Mouse (Mus musculus) Patski (cell line): Measurements from ENCODE around the gene AI467606. TPM values are rescaled to one million over a fixed set of nuclear protein-coding genes. Genes with fewer than 3 reads are reported as not detected.

Source experiments
- ATAC-seq: fragments of 100-300 bp; one replicate; pipeline ENCODE4 v1.8.0; 2021
- CTCF ChIA-PET: fragments of 350-600 bp; sonication (Branson Sonifier 250); formaldehyde crosslinking; loops from one replicate; lab custom pipeline; 2022; ENCODE audit warnings: inconsistent platforms; lab: Charles Lee
- POLR2A ChIA-PET: fragments of 350-600 bp; sonication (Branson Sonifier 250); formaldehyde crosslinking; loops from one replicate; lab custom pipeline; 2022; ENCODE audit warnings: antibody characterized with exemption, inconsistent platforms; lab: Charles Lee
- DNase-seq: peaks from one replicate; pipeline ENCODE4 v3.0.0-alpha.2; 2011; ENCODE audit warnings: low read depth, low spot score
- H3K27me3 ChIP-seq: fragments of 371-371 bp; one replicate; pipeline ENCODE4 v1.5.1; 2021
- CTCF ChIP-seq: fragments of 100-300 bp; IDR thresholded peaks from one replicate; pipeline ENCODE4 v1.5.1; 2021
- in situ Hi-C: fragments of 300-500 bp; cut with MboI; formaldehyde crosslinking; loops from 3 replicates; pipeline ENCODE4 v1.11.1; 2018; ENCODE audit warnings: low pct_unique_long_range_greater_than_20kb, mixed read lengths
- polyA plus RNA-seq: library from polyadenylated mRNA; unstranded; gene quantifications from one replicate; pipeline ENCODE4 v1.2.3, GENCODE M21; 2021

The AI467606 gene
- polyA plus RNA-seq, 1 experiment from 2014 or later = 0.71 TPM

DNA sequence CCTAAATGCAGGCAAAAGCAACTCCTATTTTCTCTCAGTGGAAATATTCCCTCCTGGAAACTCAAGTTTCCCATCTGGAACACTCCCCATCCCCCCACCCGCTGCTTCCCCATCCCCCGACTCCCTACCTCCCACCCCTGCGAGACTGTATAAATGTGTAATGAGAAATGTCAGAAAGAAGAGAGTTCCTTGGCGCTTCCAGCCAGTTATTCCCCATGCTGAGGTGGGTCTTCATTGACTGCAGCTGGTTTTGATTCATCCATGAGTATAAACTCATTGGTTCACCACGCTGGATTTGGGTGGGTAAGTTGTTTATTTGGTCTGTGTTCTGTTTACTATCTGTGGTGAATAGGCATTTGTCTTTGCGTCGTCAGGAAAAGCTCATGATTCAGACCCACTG lies 5.3 kb downstream of the AI467606 start:
- POLR2A ChIA-PET = no interaction called here
- no peak for DNase-seq
- no peaks in the 10 kb centered on the region for H3K27me3 ChIP-seq
- ATAC-seq = no peak
- no peak for TF ChIP-seq CTCF
- in situ Hi-C loops = loop anchor here (10.0 kb wide), 1 partner anchor 132 kb away; no protein-coding TSS in a partner anchor
- CTCF ChIA-PET = interaction anchor here (0.7 kb wide), 1 partner anchor 18 kb away, joined by 3 read pairs; no protein-coding TSS in a partner anchor

DNA sequence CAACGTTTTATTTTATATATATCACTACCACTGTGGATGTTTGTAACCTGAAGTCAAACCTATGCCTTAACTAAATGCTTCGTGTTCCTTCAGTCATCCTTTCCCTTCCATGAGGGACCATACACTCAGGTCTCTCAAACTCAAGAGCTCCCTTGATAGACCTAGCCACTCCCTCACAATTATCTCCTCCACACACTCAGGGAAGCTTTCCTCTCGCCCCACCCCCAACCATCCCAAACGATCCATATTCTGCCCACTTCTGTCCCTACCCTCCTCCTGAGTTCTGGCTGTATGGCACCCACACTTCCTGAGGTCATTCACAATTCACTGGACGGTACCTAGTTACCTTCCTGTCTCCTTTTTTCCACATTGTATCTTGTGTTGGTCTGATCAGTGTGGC lies 7.4 kb downstream of the AI467606 start:
- CTCF ChIA-PET = interaction anchor here (0.6 kb wide), 1 partner anchor 158 kb away, joined by 4 read pairs; no protein-coding TSS in a partner anchor
- TF ChIP-seq CTCF = no peak
- in situ Hi-C loops = loop anchor here (10.0 kb wide), 1 partner anchor 134 kb away; no protein-coding TSS in a partner anchor
- POLR2A ChIA-PET = no interaction called here
- DNase-seq (no peak), ATAC-seq (no peak)
- H3K27me3 ChIP-seq = no peaks in the 10 kb centered on the region

DNA sequence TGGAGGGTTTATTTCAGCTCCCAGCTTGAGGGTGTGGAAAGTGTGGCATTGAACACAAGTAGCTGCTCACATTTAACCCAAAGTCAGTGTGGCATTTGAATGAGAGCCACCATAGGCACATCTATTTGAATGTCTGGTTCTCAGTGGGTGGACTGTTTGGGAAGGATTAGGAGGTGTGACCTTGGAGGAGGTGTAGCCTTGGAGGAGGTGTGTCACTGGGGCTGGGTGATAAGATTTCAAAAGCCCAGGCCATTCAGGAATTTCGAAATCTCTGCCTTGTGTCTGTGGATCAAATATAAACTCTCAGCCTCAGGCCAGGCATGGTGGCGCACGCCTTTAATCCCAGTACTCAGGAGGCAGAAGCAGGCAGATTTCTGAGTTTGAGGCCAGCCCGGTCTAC lies 7.8 kb downstream of the AI467606 start:
- ChIA-PET CTCF (interaction anchor here (1.1 kb wide), 1 partner anchor 12 kb away, joined by 3 read pairs; no protein-coding TSS in a partner anchor), POLR2A (no interaction called here)
- in situ Hi-C loops = loop anchor here (10.0 kb wide), 1 partner anchor 134 kb away; no protein-coding TSS in a partner anchor
- ATAC-seq (no peak), DNase-seq (no peak)
- no peak for TF ChIP-seq CTCF
- no peaks in the 10 kb centered on the region for H3K27me3 ChIP-seq

DNA sequence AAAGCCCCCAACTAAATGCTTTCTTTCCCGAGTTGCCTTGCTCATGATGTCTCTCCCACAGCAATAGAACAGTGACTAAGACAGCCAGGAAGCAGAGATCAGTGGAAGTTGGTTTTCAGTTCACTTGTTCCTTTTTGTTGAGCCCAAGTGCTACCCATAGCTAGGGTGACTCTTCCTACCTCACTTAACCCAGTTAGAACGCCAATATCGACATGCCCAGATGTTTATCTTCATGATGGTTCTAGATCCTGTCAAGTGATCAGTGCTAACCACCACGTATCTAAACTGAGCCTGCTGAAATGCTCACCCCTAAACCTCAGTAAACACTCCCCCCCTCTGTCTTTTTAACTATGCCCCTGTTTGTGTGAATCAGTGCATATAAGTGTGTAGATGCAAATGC lies 8.4 kb downstream of the AI467606 start:
- H3K27me3 ChIP-seq = no peaks in the 10 kb centered on the region
- in situ Hi-C loops = loop anchor here (10.0 kb wide), 1 partner anchor 135 kb away; no protein-coding TSS in a partner anchor
- CTCF ChIA-PET = interaction anchor here (1.1 kb wide), 1 partner anchor 12 kb away, joined by 3 read pairs; no protein-coding TSS in a partner anchor
- no peak for ATAC-seq
- no peak for DNase-seq
- POLR2A ChIA-PET = no interaction called here
- no peak for TF ChIP-seq CTCF

DNA sequence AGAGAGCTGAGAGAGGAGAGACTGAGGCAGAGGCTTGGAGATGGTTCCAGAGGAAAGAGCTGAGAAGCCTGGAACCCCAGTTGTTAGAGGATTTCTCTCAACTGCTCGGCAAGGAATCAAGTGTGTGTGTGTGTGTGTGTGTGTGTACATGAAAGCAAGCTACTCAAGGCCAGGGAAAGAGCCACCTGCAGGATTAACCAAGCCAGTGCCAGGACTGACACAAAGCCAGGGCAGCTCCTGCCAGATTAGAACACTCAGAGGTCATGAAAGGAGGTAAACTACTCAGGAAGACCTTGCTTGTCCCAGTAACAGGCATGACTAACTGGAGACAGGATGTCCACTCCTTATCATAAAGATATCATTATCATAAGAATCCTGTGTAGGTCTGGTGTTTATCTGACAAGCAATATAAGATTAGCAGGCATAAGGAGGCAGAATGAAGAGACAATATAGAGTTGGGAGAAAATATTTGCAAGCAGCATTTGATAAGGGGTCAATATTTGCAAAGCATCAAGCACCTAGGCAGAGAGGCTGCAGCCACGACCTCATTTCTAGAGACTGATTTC lies 10.4 kb downstream of the AI467606 start:
- TF ChIP-seq CTCF = no peak
- DNase-seq (no peak), ATAC-seq (no peak)
- in situ Hi-C loops = no loop called here
- POLR2A ChIA-PET = interaction anchor here (2.7 kb wide), 1 partner anchor 76 kb away, joined by 9 read pairs; no protein-coding TSS in a partner anchor
- CTCF ChIA-PET = interaction anchor here (0.9 kb wide), 1 partner anchor 77 kb away, joined by 3 read pairs; no protein-coding TSS in a partner anchor
- no peaks in the 10 kb centered on the region for H3K27me3 ChIP-seq

DNA sequence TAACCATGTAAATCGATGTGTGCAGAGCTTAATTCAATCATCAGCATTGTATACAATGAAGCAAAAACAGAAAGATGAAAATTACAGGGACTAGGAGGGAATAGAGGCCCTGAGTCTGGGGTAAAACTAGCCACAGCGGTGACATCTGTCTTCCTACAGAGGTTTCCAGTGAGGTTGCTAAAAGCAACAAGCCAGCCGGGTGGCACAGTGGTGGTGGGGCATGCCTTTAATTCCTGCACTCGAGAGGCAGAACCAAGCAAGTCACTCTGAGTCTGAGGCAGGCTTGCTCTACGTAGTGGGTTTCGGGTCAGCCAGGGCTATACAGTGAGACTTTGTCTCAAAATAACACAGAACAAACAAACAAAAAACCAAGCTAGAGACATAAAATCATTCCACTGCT lies 11.0 kb downstream of the AI467606 start:
- no peak for TF ChIP-seq CTCF
- DNase-seq (no peak), ATAC-seq (no peak)
- ChIA-PET CTCF (interaction anchor here (1.4 to 2.3 kb wide), 3 partner anchors 13 to 269 kb away, joined by 3 to 12 read pairs (median 5); partner anchors contain the start of genes Pagr1a and Pagr1b), POLR2A (interaction anchor here (2.7 kb wide), 1 partner anchor 77 kb away, joined by 9 read pairs; no protein-coding TSS in a partner anchor)
- in situ Hi-C loops = no loop called here
- H3K27me3 ChIP-seq = no peaks in the 10 kb centered on the region

DNA sequence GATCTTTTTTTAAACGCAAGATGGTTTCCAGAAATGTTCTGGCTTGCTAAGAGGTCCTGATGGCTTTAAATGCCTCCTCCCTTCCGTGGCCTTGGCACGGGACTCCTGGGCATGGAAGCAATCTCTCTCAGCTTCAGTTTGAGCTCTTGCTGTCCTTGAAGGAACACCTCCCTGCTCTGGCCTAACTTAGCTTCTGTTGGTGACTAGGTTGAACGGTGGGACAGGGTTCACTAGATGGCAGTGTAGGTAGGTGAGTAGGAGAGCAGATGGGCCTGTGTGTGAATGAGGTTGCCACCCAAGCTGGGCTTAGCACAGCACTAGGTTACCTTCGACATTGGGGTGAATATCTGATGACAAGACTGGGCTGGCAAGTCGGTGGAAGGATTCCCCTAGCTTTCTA lies 12.8 kb downstream of the AI467606 start:
- H3K27me3 ChIP-seq = no peaks in the 10 kb centered on the region
- ChIA-PET CTCF (interaction anchor here (0.6 to 2.3 kb wide), 11 partner anchors 52 to 294 kb away, joined by 3 to 12 read pairs (median 3); partner anchors contain the start of genes Maz, Pagr1a and Pagr1b), POLR2A (interaction anchor here (0.9 to 2.7 kb wide), 2 partner anchors 79 to 87 kb away, joined by 3 to 9 read pairs; partner anchors contain the start of gene Pagr1a)
- no peak for ATAC-seq
- in situ Hi-C loops = no loop called here
- TF ChIP-seq CTCF = no peak
- no peak for DNase-seq

DNA sequence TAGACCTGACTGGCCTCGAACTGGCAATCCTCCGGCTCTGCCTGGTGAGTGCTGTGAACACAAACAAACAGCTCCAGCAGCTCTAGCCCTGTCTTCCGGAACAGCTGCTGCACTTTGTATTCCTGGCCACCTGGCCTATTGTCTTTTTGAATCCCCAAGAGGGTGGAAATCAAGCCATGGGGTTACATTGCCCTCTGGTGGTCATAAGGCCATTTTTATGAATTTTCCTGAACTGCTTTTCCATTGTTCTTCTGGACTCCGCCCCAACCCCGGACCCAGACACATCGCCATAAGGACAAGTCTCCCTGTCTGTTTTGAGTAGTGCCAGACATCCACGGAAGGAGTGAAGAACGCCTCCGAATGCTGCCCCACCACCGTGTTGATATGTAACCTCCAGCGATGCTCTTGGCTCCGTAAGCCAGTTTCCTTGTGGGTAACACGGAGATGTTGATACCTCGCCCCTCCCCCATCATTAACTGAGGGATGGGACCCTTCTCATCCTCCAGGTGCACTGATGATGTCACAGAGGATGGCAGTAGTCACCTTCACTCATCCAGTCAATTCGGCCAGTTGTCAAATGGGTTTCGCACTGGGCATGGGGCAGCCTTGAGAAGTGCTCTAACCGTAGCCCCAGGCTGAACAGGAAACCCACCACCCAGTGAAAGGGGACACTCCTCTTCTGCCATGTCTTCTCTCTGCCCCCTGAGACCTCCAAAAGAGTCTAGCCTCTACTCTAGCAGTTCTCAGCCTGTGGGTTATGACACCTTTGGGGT lies 13.6 kb downstream of the AI467606 start:
- DNase-seq = peak; percentile 78
- CTCF ChIA-PET = interaction anchor here (0.6 to 2.3 kb wide), 10 partner anchors 53 to 295 kb away, joined by 3 to 12 read pairs (median 3); partner anchors contain the start of genes Maz, Pagr1a and Pagr1b

DNA sequence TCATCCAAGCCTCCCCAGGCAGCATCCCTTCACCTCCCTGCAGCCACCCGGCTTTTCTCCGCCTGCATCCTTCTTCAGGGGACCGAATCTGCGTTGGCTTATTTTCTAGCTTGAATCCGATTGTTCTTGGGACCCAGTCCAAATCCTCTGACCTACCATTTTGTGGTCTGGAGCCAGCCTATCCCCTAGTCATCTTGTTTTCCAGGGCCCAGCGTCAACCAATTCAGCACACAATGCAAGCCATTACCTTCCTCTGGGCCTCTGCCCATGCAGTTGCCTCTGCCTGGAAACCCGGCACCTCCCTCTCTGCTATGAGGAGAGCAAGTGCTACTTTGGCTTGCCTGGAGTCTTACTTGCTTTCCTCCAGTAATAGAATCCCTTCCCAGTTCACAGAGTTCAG lies 14.4 kb downstream of the AI467606 start:
- DNase-seq = no peak
- TF ChIP-seq CTCF = no peak
- ChIA-PET CTCF (interaction anchor here (0.9 kb wide), 1 partner anchor 284 kb away, joined by 3 read pairs; no protein-coding TSS in a partner anchor), POLR2A (no interaction called here)
- no peaks in the 10 kb centered on the region for H3K27me3 ChIP-seq
- ATAC-seq = no peak
- in situ Hi-C loops = no loop called here

More for the DNA sequence above, 13.6 kb downstream of the AI467606 start:
- peak; percentile 90 for TF ChIP-seq CTCF
- ATAC-seq = peak; percentile 64
- POLR2A ChIA-PET = interaction anchor here (2.7 kb wide), 1 partner anchor 79 kb away, joined by 9 read pairs; no protein-coding TSS in a partner anchor
- H3K27me3 ChIP-seq = no peaks in the 10 kb centered on the region
- in situ Hi-C loops = no loop called here
